Comparison of ENCODE assay signal across 12 mouse cellular contexts in the genomic region with DNA sequence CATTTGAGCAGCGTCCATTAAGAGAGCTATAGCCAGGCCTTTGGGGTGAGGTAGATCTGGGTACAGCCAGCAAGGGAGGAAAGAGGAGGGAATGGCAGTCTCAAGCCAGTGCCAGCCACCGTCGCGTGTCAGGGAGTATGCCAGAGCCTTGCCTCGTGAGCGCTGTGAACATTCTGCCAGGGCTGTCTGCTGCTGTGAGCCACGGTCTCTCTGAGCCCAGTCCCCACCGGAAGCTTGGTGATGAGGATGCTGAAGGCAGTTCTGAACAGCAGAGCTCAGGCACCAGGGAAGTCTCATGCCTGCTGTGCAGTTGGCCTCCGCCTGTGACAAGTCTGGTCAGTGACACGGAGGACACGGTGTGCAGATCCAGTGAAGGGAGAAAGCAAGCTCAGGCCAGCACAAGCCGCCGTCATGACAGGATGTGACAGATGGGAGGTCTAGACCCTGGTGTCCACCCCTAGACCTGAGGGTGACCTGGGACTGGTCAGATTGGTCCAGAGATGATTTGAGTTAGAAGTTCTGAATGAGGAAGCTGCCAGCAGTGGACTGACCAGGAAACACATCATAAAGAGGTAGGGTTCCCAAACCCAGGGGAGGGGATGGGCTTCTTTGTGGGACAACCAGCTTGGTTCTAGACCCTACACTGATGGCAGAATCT. TPM values are rescaled to one million over a fixed set of nuclear protein-coding genes. Genes with fewer than 3 reads are reported as not detected.
DNase-seq lines count a peak whose midpoint lies in the region; ATAC-seq and TF ChIP-seq lines count a peak whose summit lies in the region.
"Had no signal": no experiment of that assay in that cellular context is flagged by ENCODE, and none has a peak within 500 bp of the region (broad histone marks: within the 10 kb centered on the region; RNA-seq: fewer than 3 reads in every experiment).

No protein-coding gene starts in this region.

- H3K4me3 ChIP-seq in gastrocnemius, adult 2 months, result peak overlapping the region; percentile 73
- peak overlapping the region; percentile 41 for H3K4me3 ChIP-seq in lung, embryonic 16.5 days (ENCODE audit: low read length)
- H3K4me3 ChIP-seq in heart, embryonic 12.5 days, result no peak overlapping the region
- H3K4me3 ChIP-seq in myocyte, result peak overlapping the region; percentile 86
- H3K4me3 ChIP-seq: embryonic facial prominence, embryonic 12.5 days had no signal

- no peak for ATAC-seq in lung, embryonic 16.5 days (ENCODE audit: low read depth)
- ATAC-seq in heart, embryonic 12.5 days (ENCODE audit: insufficient number of reproducible peaks, low FRiP score), result no peak
- ATAC-seq: CD4-positive, CD25-positive, alpha-beta regulatory T cell, adult 4 months had no signal

- H3K4me2 ChIP-seq in lung, embryonic 16.5 days (ENCODE audit: low read depth, low read length), result peak overlapping the region; percentile 44
- H3K4me2 ChIP-seq in heart, embryonic 12.5 days, result no peak overlapping the region
- H3K4me2 ChIP-seq in myocyte (ENCODE audit: low read depth), result peak overlapping the region; percentile 94
- H3K4me2 ChIP-seq: embryonic facial prominence, embryonic 12.5 days had no signal

- no peaks in the 10 kb centered on the region for H3K36me3 ChIP-seq in lung, embryonic 16.5 days (ENCODE audit: control insufficient read depth, insufficient read depth, low read length)
- no peaks in the 10 kb centered on the region for H3K36me3 ChIP-seq in heart, embryonic 12.5 days
- H3K36me3 ChIP-seq in myocyte (ENCODE audit: control insufficient read depth, insufficient read depth), result peaks cover 4% of the 10 kb centered on the region
- H3K36me3 ChIP-seq: embryonic facial prominence, embryonic 12.5 days had no signal

- no peak for TF ChIP-seq CTCF in gastrocnemius, adult 2 months (IDR thresholded peaks at IDR 0.05)

- H3K79me2 ChIP-seq in myocyte (ENCODE audit: control insufficient read depth, insufficient read depth), result peaks cover 92% of the 10 kb centered on the region

- peak overlapping the region; percentile 13 for H3ac ChIP-seq in myocyte (ENCODE audit: control insufficient read depth, insufficient read length)

- peak; percentile 76 for DNase-seq in gastrocnemius, adult 2 months
- DNase-seq in gastrocnemius, adult 8-10 months (ENCODE audit: low spot score in 2 of 2), result no peak
- no peak for DNase-seq in lung, postnatal 36 days
- no peak for DNase-seq in ovary, adult 18-20 months (ENCODE audit: low spot score)
- DNase-seq in spleen, postnatal 10 days (ENCODE audit: low spot score in 2 of 2), result no peak

- intact Hi-C loops in gastrocnemius, adult 2 months (cut with DNase I), result no loop called here

- H3K9ac ChIP-seq in lung, embryonic 16.5 days (ENCODE audit: low read length), result peak overlapping the region; percentile 56
- peak overlapping the region; percentile 5; the same call in 1 of the 2 replicates for H3K9ac ChIP-seq in heart, embryonic 12.5 days
- H3K9ac ChIP-seq: embryonic facial prominence, embryonic 12.5 days had no signal

- H3K27me3 ChIP-seq in lung, embryonic 16.5 days (ENCODE audit: control insufficient read depth, insufficient read depth, low read depth, low read length), result no peaks in the 10 kb centered on the region
- H3K27me3 ChIP-seq in heart, embryonic 12.5 days (replicated peaks), result no peaks in the 10 kb centered on the region
- no peaks in the 10 kb centered on the region for H3K27me3 ChIP-seq in myocyte (ENCODE audit: control insufficient read depth, insufficient read depth, insufficient read length)
- H3K27me3 ChIP-seq: embryonic facial prominence, embryonic 12.5 days had no signal

- peak; percentile 65 for TF ChIP-seq POLR2A in myocyte (IDR thresholded peaks at IDR 0.05; ENCODE audit: insufficient read length, low read depth)

- 65% methylated on average over 13 of the region's 13 CpGs for WGBS in lung, embryonic 16.5 days
- WGBS in heart, embryonic 12.5 days, result 84% methylated on average over 13 of the region's 13 CpGs

- H3K27ac ChIP-seq in gastrocnemius, adult 2 months, result peak overlapping the region; percentile 89
- peak overlapping the region; percentile 47 for H3K27ac ChIP-seq in lung, embryonic 16.5 days (ENCODE audit: low read length)
- H3K27ac ChIP-seq in heart, embryonic 12.5 days (ENCODE audit: poor library complexity, severe bottlenecking), result no peak overlapping the region
- H3K27ac ChIP-seq: embryonic facial prominence, embryonic 12.5 days had no signal

- H3K4me1 ChIP-seq in lung, embryonic 16.5 days (replicated peaks; ENCODE audit: control insufficient read depth, insufficient read depth, low read length), result peaks cover 26% of the 10 kb centered on the region
- peaks cover 84% of the 10 kb centered on the region for H3K4me1 ChIP-seq in heart, embryonic 12.5 days (replicated peaks)

- H3K9me3 ChIP-seq in lung, embryonic 16.5 days (ENCODE audit: control insufficient read depth, low read length), result no peaks in the 10 kb centered on the region
- H3K9me3 ChIP-seq in heart, embryonic 12.5 days (replicated peaks), result no peaks in the 10 kb centered on the region
- H3K9me3 ChIP-seq: embryonic facial prominence, embryonic 12.5 days had no signal

TF ChIP-seq in myocyte, 11 proteins besides CTCF, POLR2A, EP300 and RAD21:
- TF ChIP-seq CEBPB (IDR thresholded peaks at IDR 0.05; ENCODE audit: insufficient read depth, poor library complexity, severe bottlenecking), result no peak
- no peak for TF ChIP-seq USF1 (IDR thresholded peaks at IDR 0.05; ENCODE audit: low read depth)
- TF ChIP-seq TCF3 (IDR thresholded peaks at IDR 0.05; ENCODE audit: insufficient read length, low read depth), result no peak
- no peak for TF ChIP-seq MYOD1 (IDR thresholded peaks at IDR 0.05; ENCODE audit: control insufficient read depth in 1 of 3, insufficient read length in 2 of 3, low read depth in 2 of 3)
- TF ChIP-seq REST (IDR thresholded peaks at IDR 0.05; ENCODE audit: insufficient read depth, insufficient read length), result no peak
- no peak for TF ChIP-seq MAX (IDR thresholded peaks at IDR 0.05; ENCODE audit: low read depth)
- TF ChIP-seq MYOG (IDR thresholded peaks at IDR 0.05; ENCODE audit: control insufficient read depth in 1 of 3, insufficient read depth in 1 of 3, insufficient read length in 2 of 3, low read depth in 2 of 3), result no peak
- no peak for TF ChIP-seq POLR2AphosphoS2 (IDR thresholded peaks at IDR 0.05; ENCODE audit: insufficient read length, low read depth)
- no peak for TF ChIP-seq E2F4 (IDR thresholded peaks at IDR 0.05; ENCODE audit: insufficient read depth)

RNA-seq across cellular contexts. Expression of gene Lsp1, which starts 16.3 kb away (rescaled TPM):
- 10 to 100 TPM; 25.8 to 47.3 TPM for total RNA-seq in gastrocnemius, adult 2 months (2021)
- 10 to 100 TPM; 22.8 to 39.1 (median 34.1) TPM for total RNA-seq in gastrocnemius, adult 8-10 months (2022)
- polyA plus RNA-seq in lung, embryonic 16.5 days (2015; fragmentation: Nextera tagmentation; extraction: Ambion mirVana), result 110 and 118 TPM in 2 replicates
- 33.4 and 38.4 TPM in 2 replicates for polyA plus RNA-seq in heart, embryonic 12.5 days (2016; fragmentation: Nextera tagmentation; extraction: Ambion mirVana)
- polyA plus RNA-seq in myocyte (2012; fragmentation: generic; extraction: Trizol), result 298 TPM

RNA-seq across cellular contexts. Expression of gene Tnnt3, which starts 21.7 kb away (rescaled TPM):
- over 10,000 TPM; 28,899 to 38,022 TPM for total RNA-seq in gastrocnemius, adult 2 months (2021)
- over 10,000 TPM; 31,851 to 38,724 (median 35,835) TPM for total RNA-seq in gastrocnemius, adult 8-10 months (2022)
- polyA plus RNA-seq in lung, embryonic 16.5 days (2015; fragmentation: Nextera tagmentation; extraction: Ambion mirVana), result 17.9 and 50.7 TPM in 2 replicates
- polyA plus RNA-seq in heart, embryonic 12.5 days (2016; fragmentation: Nextera tagmentation; extraction: Ambion mirVana), result 6.4 and 9.3 TPM in 2 replicates
- polyA plus RNA-seq in myocyte (2012; fragmentation: generic; extraction: Trizol), result 2,107 TPM
- total RNA-seq: megakaryocyte progenitor cell, adult 5-6 weeks had no signal

RNA-seq across cellular contexts. Expression of gene Tnni2, which starts 35.3 kb away (rescaled TPM):
- total RNA-seq in gastrocnemius, adult 2 months (2021), result over 10,000 TPM; 15,929 to 19,962 TPM
- total RNA-seq in gastrocnemius, adult 8-10 months (2022), result over 10,000 TPM; 16,943 to 22,105 (median 19,624) TPM
- 17.6 and 61.1 TPM in 2 replicates for polyA plus RNA-seq in lung, embryonic 16.5 days (2015; fragmentation: Nextera tagmentation; extraction: Ambion mirVana)
- polyA plus RNA-seq in heart, embryonic 12.5 days (2016; fragmentation: Nextera tagmentation; extraction: Ambion mirVana), result 50.6 and 53.5 TPM in 2 replicates
- polyA plus RNA-seq in myocyte (2012; fragmentation: generic; extraction: Trizol), result 3,238 TPM
- polyA plus RNA-seq: CD4-positive, CD25-positive, alpha-beta regulatory T cell, adult 4 months had no signal

RNA-seq across cellular contexts. Expression of gene Syt8, which starts 42.3 kb away (rescaled TPM):
- not detected for total RNA-seq in gastrocnemius, adult 2 months (2021)
- not detected for total RNA-seq in gastrocnemius, adult 8-10 months (2022)
- 0.48 and 1.2 TPM in 2 replicates for polyA plus RNA-seq in lung, embryonic 16.5 days (2015; fragmentation: Nextera tagmentation; extraction: Ambion mirVana)
- 0.28 and 0.57 TPM in 2 replicates for polyA plus RNA-seq in heart, embryonic 12.5 days (2016; fragmentation: Nextera tagmentation; extraction: Ambion mirVana)
- 14.5 TPM for polyA plus RNA-seq in myocyte (2012; fragmentation: generic; extraction: Trizol)
- total RNA-seq: heart, postnatal 14 days; megakaryocyte progenitor cell, adult 5-6 weeks had no signal
- polyA plus RNA-seq: CD4-positive, CD25-positive, alpha-beta regulatory T cell, adult 4 months had no signal

RNA-seq across cellular contexts. Expression of gene Mrpl23, which starts 55.6 kb away (rescaled TPM):
- total RNA-seq in gastrocnemius, adult 2 months (2021), result 1 to 10 TPM in 1 of 2 experiments, under 1 TPM in 1; 0.89 to 1.4 TPM
- total RNA-seq in gastrocnemius, adult 8-10 months (2022), result 1 to 10 TPM; 1.0 to 5.1 (median 3.1) TPM
- 17.2 and 22.4 TPM in 2 replicates for polyA plus RNA-seq in lung, embryonic 16.5 days (2015; fragmentation: Nextera tagmentation; extraction: Ambion mirVana)
- 12.0 and 15.2 TPM in 2 replicates for polyA plus RNA-seq in heart, embryonic 12.5 days (2016; fragmentation: Nextera tagmentation; extraction: Ambion mirVana)
- polyA plus RNA-seq in myocyte (2012; fragmentation: generic; extraction: Trizol), result 73.3 TPM

Comparison
In these comparisons a context has a peak if more than half of its experiments do, and no peak if none do; other contexts are left out.
1. RNA of gene Tnnt3, which starts 21.7 kb away (polyA plus RNA-seq): 2,107 TPM in myocyte (single experiment); 17.9 to 50.7 TPM in lung, embryonic 16.5 days and 6.4 to 9.3 TPM in heart, embryonic 12.5 days; every median in the first group is over 10 times any median in the second.
2. RNA of gene Tnni2, which starts 35.3 kb away (polyA plus RNA-seq): 3,238 TPM in myocyte (single experiment); 50.6 to 53.5 TPM in heart, embryonic 12.5 days and 17.6 to 61.1 TPM in lung, embryonic 16.5 days; every median in the first group is over 10 times any median in the second.